Mouse (Mus musculus): ENCODE data around the gene Ndufc2.

- TF ChIP-seq CTCF (IDR thresholded peaks at IDR 0.05; ENCODE audit: borderline replicate concordance, insufficient read depth, low read length) (no peak), POLR2A (IDR thresholded peaks at IDR 0.05; ENCODE audit: low read depth, low read length) (no peak)
These were observed 39.2 kb downstream of the Ndufc2 start for GRCm38 (mm10) chr7:97438986-97439385.

Measured in embryonic fibroblast, embryonic 13.5 days (primary cell).